Mouse (Mus musculus) stomach, embryonic 15.5 days (tissue): ENCODE data around the gene Bhlhe40. TPM values are rescaled to one million over a fixed set of nuclear protein-coding genes. Genes with fewer than 3 reads are reported as not detected.

Source experiments
- ATAC-seq: fragments of 200-750 bp; cut with Nextera tagmentation; 2 replicates; pipeline ENCODE4 v1.8.0; 2017; ENCODE audit warnings: low read depth, moderate number of reproducible peaks, moderate TSS enrichment; ENCODE audit not compliant: insufficient read depth, low FRiP score
- H3K27ac ChIP-seq: fragments of 300-500 bp; sonication (generic); 2 replicates; pipeline ENCODE4 v1.5.1; 2015; ENCODE audit warnings: mild to moderate bottlenecking, inconsistent platforms
- H3K27me3 ChIP-seq: fragments of 300-500 bp; sonication (generic); replicated peaks from 2 replicates; pipeline ENCODE4 v1.6.1; 2015; ENCODE audit warnings: inconsistent platforms
- H3K36me3 ChIP-seq: fragments of 300-500 bp; sonication (generic); 2 replicates; pipeline ENCODE4 v1.6.1; 2015; ENCODE audit warnings: inconsistent platforms
- H3K4me1 ChIP-seq: fragments of 300-500 bp; sonication (generic); 2 replicates; pipeline ENCODE4 v1.6.1; 2015; ENCODE audit warnings: inconsistent platforms
- H3K4me2 ChIP-seq: fragments of 300-500 bp; sonication (generic); 2 replicates; pipeline ENCODE4 v1.6.1; 2015; ENCODE audit warnings: mild to moderate bottlenecking, inconsistent platforms
- H3K4me3 ChIP-seq: fragments of 300-500 bp; sonication (generic); replicated peaks from 2 replicates; pipeline ENCODE4 v1.5.1; 2015; ENCODE audit warnings: inconsistent platforms
- H3K9ac ChIP-seq: fragments of 300-500 bp; sonication (generic); 2 replicates; pipeline ENCODE4 v1.6.1; 2015; ENCODE audit warnings: inconsistent platforms
- H3K9me3 ChIP-seq: fragments of 300-500 bp; sonication (generic); 2 replicates; pipeline ENCODE4 v1.6.1; 2016; ENCODE audit warnings: inconsistent platforms
- WGBS: fragments of 180-500 bp; shearing (Covaris S2); methylation state at CpG from one replicate; pipeline ENCODE4 v1.1.7; 2015; 5-methylcytosine and 5-hydroxymethylcytosine counted together
- polyA plus RNA-seq: library from polyadenylated mRNA; unstranded; fragments of >200 nt; fragmentation: Nextera tagmentation; extraction: Ambion mirVana; gene quantifications from 2 replicates; pipeline ENCODE4 v1.2.1, GENCODE M21; 2015

The Bhlhe40 gene
- polyA plus RNA-seq, 1 experiment from 2014 or later: 27.4 TPM

GRCm38 (mm10) chr6:108710667-108711066 is 50.2 kb downstream of the Bhlhe40 start:
- no peak for ATAC-seq
- Histone ChIP-seq H3K27ac (no peak overlapping the region), H3K36me3 (no peaks in the 10 kb centered on the region), H3K4me2 (no peak overlapping the region), H3K27me3 (no peaks in the 10 kb centered on the region), H3K4me3 (no peak overlapping the region), H3K9ac (no peak overlapping the region), H3K9me3 (no peaks in the 10 kb centered on the region), H3K4me1 (peaks cover 12% of the 10 kb centered on the region)
- WGBS: 78% methylated on average over 3 of the region's 3 CpGs

- Histone ChIP-seq H3K27ac (no peak overlapping the region), H3K4me2 (no peak overlapping the region), H3K4me3 (no peak overlapping the region), H3K36me3 (no peaks in the 10 kb centered on the region), H3K9ac (no peak overlapping the region), H3K27me3 (no peaks in the 10 kb centered on the region), H3K9me3 (no peaks in the 10 kb centered on the region), H3K4me1 (peaks cover 12% of the 10 kb centered on the region)
- ATAC-seq: no peak
- 74% methylated on average over 4 of the region's 4 CpGs for WGBS
Measured at GRCm38 (mm10) chr6:108711192-108711964, 50.9 kb downstream of the Bhlhe40 start.

GRCm38 (mm10) chr6:108712148-108712547 is 51.7 kb downstream of the Bhlhe40 start:
- no peaks in the 10 kb centered on the region for H3K27me3 ChIP-seq
- no peak for ATAC-seq
- H3K27ac ChIP-seq: no peak overlapping the region
- no peak overlapping the region for H3K9ac ChIP-seq
- no peak overlapping the region for H3K4me3 ChIP-seq
- H3K4me2 ChIP-seq: no peak overlapping the region
- H3K36me3 ChIP-seq: no peaks in the 10 kb centered on the region
- no peaks in the 10 kb centered on the region for H3K9me3 ChIP-seq
- peaks cover 12% of the 10 kb centered on the region for H3K4me1 ChIP-seq

- no peaks in the 10 kb centered on the region for H3K36me3 ChIP-seq
- H3K27ac ChIP-seq: no peak overlapping the region
- H3K9ac ChIP-seq: no peak overlapping the region
- H3K9me3 ChIP-seq: no peaks in the 10 kb centered on the region
- H3K4me1 ChIP-seq: peaks cover 12% of the 10 kb centered on the region
- H3K4me3 ChIP-seq: no peak overlapping the region
- ATAC-seq: peak; percentile 41; the same call in 1 of the 2 replicates
- no peak overlapping the region for H3K4me2 ChIP-seq
- H3K27me3 ChIP-seq: no peaks in the 10 kb centered on the region
- 56% methylated on average over 7 of the region's 7 CpGs for WGBS
Measured at GRCm38 (mm10) chr6:108713175-108713974, 52.9 kb downstream of the Bhlhe40 start.

Other genes starting within 250 kb of the Bhlhe40 start
- 70.8 and 82.2 TPM in 2 replicates for gene Arl8b, start 122.5 kb downstream of the Bhlhe40 start, polyA plus RNA-seq
- 71.9 and 82.5 TPM in 2 replicates for gene Edem1, start 168.0 kb downstream of the Bhlhe40 start, polyA plus RNA-seq